Mouse (Mus musculus) adrenal gland, adult 2 months (tissue): ENCODE measurements at regions not wholly inside any gene's neighbourhood (a gene's known extent, or its start where the extent isn't known, plus 50 kb on each side); places are given as distances from the start of the nearest gene placed in this dataset.
"Not testable (repeated sequence)": the region's sequence is repeated elsewhere in the genome, so short reads cannot be mapped to it uniquely, and the experiment has no call there.

Experiments used
- DNase-seq: peaks from one replicate; pipeline ENCODE4 v3.0.0; 2021

DNA sequence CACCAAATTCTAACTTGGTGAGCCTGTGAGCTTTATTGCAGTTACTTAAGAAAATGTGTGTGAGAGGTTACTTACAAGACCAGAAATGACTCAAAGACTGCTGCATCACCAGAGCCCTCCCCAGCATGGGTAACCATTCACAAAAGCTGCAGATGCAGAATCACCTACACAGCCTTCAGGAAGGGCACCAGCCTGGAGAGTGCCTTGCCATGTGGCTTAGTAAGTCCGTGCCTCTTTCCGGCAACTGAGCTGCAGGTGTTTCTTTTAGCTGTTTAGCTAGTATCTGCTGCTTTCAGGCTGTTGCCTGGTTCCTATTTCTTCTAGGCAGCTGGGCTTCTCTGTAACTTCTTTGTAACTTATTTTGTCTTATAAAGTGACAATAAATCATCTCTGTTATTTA, 213.2 kb upstream of the Stxbp6 start:
- no peak for DNase-seq

DNA sequence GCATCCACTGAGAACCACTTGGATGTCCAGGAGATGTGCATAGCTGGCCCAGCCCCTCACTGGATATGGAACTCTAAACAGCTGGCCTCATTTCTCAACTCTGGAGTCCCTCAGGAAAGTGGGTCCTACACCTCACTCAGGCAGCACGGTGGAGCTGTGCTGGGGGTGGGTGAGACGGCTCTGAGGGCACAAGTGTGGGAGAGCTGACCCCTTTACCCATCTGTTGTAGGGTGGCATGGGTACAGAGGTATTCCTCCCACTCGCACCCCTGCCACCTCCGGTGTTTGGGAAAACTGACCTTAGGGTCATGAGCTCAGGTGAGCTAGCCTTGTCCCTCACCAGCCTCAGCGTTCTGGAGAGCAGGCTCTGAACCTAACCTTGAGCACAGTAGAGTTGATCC, 181.8 kb upstream of the Stxbp6 start:
- DNase-seq, result no peak

DNA sequence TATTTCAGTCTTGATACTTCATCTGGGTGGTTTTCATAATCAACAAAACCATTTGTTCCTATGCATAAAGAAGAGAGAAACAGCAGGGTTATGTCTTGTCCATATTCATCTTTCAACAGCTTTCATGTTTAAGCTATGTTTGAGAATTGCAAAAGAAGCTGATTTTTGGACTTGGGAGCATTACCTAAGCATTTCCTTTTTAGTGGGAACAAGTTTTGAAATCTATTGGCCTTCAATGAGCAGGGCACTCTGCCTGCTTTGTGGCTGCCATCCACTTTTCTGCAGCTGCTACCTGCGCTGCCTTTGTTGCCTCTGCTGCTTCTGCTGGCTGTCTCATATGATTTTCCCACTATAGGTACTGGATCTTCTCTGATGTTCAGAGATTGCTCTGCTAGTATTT, 136.6 kb upstream of the Stxbp6 start:
- no peak for DNase-seq

DNA sequence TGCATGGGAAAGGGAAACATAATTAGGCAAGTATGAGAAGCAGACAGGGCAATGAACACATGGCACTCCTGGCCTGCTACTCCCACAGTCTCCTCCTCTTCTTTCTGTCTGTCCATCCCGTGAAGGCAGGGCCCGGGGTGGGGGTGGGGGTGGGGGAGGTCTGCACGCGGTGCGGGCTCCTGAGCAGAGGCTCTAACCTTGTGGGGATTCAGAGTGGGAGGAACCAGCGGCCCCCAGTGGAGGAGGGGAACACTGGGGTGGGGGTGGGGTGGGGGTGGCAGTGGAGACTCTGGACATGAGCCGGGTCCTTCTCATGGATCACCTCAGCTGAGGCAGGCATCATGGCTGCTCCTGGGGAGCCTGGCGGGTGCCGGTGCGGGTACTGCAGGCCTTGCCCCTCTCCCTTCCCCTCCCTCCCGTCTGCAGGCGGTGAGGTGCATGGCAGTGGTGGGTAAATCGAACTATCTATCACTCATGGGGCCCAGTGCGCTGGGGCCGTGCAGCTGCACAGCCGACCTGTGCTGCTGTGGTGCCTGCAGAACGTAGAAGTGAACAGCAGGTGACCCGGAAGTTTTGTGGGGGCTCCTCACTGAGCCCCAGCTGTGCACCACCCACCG, 120.9 kb upstream of the Stxbp6 start:
- no peak for DNase-seq

DNA sequence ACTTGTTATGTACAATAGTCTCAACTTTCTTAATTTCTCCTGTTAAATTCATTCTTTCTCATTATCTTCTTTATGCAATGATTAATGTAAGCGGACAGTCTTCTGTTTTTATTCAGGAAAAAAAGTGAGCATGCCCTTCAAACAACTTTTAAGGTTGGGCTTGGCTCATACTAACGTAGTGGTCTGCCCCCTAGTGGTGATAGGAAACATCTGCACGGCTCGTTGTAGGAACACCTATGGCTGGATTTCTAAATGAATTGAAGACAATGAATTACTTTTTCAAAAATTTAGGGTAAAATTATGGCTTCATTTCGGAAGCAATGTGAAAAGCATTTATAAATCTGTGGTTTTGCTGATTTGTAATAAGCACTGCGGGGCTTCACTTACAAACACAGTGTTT, 112.6 kb upstream of the Stxbp6 start:
- peak; percentile 23 for DNase-seq

DNA sequence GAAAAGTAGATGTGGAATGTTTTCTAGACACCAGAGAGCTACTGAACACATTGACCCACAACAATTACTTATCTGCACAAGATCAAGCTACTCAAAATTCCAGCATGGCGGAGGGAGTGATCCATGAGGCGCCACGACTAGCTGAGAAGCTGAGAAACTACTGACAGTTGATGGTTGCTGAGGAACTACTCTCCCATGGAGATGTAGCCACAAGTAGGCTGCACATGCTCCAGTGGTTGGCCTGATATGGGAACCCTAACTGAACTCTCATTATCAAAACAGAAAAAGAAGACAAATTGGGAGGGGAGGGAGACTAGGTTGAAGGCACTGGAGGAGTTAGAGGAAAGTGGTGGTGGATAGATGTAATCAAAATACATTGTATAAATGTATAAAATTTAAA, 110.0 kb upstream of the Stxbp6 start:
- DNase-seq, result no peak

DNA sequence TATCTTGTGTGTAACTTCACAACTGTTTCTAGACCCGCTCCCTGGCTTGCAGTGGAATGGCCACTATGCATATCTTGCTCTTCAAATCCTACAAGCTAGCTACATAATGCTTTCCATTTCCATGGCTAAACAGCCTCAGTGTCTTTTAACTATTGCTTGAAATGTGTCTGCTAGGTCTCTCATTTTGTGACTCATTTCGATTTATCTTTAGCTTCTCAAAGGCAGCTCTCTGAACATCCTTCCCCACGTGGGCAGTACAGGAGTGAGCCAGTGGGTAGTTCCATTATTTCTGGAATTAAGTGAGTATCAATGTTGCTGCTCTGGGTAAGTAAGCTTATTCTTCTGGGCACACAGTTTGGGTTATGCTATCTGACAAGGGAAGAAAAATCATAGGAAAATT, 102.9 kb upstream of the Stxbp6 start:
- DNase-seq, result no peak

DNA sequence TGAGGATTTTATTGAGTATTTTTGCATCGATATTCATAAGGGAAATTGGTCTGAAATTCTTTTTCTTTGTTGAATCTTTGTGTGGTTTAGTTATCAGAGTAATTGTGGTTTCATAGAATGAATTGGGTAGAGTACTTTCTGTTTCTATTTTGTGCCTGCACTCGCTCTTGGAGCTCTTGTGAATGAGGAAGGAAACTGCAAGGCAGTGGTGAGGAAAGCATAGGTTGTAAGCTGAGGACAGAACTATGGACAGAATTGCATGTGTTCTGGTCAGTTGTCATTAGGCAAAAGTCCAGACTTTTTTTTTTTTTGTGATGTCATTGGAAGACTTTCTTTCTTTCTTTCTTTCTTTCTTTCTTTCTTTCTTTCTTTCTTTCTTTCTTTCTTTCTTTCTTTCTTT, 100.8 kb upstream of the Stxbp6 start:
- not testable (repeated sequence) for DNase-seq

DNA sequence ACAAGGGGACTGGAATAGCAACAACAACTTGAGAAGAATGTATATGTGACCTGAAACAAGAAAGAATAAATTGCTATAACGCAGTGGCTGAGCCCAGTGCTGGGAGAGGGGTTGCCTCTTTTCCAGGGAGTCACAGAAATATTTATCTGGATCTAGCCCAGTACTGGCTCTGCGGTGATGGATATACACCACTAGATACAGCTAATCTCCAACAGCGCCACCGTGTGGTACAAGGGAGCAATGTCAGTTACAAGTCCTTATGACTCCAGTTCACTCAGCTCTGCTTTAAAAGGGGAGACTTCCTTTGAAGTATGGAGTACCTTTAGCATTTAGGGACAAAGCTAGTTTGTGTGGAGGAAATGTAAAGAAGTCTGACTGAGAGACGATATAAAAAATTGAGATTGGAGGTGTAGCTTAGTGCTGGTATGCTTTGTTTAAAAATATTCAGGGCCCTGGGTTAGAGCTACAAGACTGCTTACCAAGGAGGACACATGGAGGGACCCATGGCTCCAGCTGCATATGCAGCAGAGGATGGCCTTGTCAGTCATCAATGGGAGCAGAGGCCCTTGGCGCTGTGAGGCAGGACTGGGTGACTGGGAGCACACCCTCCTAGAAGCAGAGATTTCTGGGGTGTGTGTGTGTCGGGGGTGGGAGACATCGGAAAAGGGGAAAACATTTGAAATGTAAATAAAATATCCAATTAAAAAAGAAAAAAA, 97.6 kb upstream of the Stxbp6 start:
- DNase-seq, result peak; percentile 72

DNA sequence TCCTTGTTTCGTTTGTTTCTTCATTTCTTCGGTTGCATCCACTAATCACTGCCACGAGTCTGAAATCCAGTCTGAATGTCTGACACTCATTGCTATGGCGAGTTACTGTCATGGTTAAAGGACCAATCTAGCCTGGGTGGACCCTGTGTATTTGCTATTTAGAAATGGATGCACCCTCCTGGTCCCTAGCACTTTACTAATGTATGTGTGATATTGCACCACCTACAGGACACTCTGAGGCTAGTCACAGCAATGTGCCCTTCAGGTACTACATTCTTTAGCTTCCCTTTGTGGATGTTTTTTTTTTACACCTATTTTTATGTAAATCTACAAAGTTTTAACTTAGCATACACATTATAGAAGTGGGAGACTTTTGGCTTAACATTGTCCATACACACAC, 87.5 kb upstream of the Stxbp6 start:
- peak; percentile 18 for DNase-seq

DNA sequence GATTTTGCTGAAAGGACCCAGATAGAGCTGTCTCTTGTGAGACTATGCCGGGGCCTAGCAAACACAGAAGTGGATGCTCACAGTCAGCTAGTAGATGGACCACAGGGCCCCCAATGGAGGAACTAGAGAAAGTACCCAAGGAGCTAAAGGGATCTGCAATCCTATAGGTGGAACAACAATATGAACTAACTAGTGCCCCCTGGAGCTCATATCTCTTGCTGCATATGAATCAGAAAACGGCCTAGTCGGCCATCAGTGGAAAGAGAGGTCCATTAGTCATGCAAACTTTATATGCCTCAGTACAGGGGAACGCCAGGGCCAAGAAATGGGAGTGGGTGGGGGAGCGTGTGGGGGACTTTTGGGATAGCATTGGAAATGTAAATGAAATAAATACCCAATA, 87.1 kb upstream of the Stxbp6 start:
- DNase-seq, result peak; percentile 24

DNA sequence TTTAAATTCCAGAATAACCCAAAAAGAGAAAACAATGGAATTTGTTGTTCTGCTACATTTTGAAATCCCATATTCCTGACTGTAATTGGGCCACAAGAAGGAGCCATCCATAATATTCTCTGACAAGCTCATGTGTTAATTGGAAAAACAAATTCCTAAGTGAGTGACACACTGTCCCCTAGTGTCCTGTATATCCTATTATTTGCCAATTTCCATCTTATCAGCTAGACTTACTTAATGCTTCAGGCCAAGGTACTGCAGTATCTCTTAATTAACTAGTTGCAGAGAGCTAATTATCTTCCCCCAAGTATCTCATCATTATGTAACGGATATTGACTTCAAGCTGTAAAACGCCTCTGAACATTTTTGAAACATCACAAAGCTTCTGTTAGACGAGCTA, 84.5 kb upstream of the Stxbp6 start:
- no peak for DNase-seq

DNA sequence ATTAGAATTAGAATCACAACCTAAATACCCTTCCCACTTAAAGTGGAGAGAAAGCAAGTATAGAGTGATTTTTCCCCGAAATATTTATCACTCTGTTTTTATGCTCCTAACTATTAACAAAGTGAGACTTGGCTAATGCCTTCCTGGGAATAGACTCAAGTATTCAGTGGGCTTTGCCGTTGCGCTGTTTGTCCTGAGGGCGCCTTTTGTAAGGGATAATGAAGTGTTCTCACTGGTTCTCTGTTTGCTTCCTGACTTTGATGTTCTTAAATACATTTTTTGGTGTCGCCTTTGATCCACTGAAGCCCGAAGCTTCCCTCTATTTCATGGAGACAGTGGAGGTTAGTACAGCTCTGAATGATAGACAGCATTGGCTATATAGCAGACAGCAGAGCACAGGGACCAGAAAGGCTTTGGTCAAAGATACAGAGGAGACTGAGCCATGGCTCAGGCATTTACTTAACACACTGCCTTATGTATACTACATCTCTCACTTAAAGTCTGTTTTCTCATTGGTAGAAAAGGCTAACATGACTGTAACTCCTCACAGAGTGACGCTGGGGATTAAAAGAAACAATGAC, 63.0 kb upstream of the Stxbp6 start:
- no peak for DNase-seq

DNA sequence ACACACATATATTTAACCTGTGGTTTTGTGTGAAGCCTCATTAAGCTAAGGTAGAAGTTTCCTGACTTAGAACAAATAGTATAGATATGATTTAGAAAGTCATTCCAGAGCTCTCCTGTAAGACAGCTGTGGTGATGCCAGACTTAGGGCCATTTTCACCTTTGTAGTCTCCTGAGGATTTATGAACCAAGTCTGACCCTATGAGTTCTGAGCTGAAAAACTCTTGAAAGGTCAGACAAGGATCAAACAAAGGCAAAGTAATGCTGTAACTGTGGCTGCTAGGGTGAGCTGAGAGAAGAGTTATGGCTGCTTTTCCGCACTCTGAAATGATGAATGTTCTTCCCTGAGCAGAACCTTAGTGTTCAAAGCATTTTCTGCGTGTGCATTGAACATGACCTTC, 58.9 kb upstream of the Stxbp6 start:
- DNase-seq, result peak; percentile 28

DNA sequence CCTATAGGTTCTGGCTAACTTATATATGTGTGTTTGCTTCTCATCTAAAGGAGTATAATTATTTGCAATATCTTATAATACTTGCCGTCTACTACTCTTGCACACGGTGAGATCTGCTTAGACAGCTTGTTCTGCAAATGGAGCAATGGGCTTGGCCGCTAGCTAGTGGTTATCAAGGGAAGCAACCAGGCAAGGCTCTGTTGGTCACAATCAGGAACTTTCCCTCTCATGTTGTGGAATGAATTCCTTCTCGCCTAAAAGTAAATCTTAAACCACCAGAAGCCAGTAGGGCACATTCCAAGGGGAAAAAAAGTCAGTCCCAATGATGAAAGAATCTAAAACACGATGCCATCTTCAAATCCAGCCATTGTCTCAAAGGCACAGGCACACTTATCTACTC, 56.6 kb upstream of the Stxbp6 start:
- DNase-seq, result no peak

DNA sequence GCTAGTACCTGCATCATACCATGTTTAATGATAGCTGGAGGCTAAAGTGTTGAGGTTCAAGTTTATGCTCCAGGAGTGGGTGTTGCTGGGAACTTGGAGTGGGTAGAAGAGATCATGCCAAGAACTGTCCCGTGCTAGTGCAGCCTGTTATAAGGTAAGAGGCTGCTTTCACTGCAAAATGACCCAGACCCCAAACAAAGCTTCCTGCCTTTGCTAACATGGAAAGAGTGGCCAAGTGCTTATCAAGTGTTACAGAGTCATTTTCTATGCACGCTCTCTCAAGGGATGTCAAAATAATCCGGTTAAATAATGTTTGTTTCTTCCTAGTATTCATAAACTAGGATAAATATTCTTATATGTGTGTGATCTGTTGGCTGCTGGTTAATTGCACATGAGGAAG, 51.4 kb upstream of the Stxbp6 start:
- no peak for DNase-seq
